Mouse (Mus musculus): ENCODE measurements around the gene Tpsab1. TPM values are rescaled to one million over a fixed set of nuclear protein-coding genes. Genes with fewer than 3 reads are reported as not detected.

Gene Tpsab1
- total and polyA plus RNA-seq, 2 experiments from 2014 or later: not detected

DNA sequence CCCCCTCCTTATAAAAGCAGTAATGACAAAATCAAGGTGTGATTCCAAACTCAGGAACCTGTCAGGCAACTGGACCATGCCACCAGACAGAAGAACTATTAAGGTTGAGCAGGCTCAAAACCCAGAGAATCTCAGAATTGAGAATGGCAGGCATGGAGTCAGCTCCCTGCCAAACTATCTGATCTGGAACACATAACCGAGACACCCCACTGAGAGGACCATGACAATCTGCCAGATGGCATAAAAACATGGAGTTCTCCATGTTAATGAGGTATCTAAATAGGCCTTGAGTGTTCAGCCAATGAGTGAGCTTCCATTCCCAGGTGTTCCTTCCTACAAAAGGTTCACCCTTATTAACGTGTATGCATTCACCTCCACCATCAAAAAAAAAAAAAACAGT is 15.9 kb upstream of the Tpsab1 start:
- no peak overlapping the region for H3K4me2 ChIP-seq (ENCODE audit: low read depth, low read length)
- TF ChIP-seq CTCF (IDR thresholded peaks at IDR 0.05; ENCODE audit: low read depth): no peak
- no peak overlapping the region for H3K9ac ChIP-seq (replicated peaks; ENCODE audit: low read length)
- H3K4me3 ChIP-seq (ENCODE audit: low read length): no peak overlapping the region
- H3K27me3 ChIP-seq (ENCODE audit: insufficient read depth, low read length): no peaks in the 10 kb centered on the region
- H3K27ac ChIP-seq: no peak overlapping the region
- H3K9me3 ChIP-seq (ENCODE audit: low read length): no peaks in the 10 kb centered on the region
- no peaks in the 10 kb centered on the region for H3K4me1 ChIP-seq (ENCODE audit: insufficient read depth, low read length)
- no peaks in the 10 kb centered on the region for H3K36me3 ChIP-seq (ENCODE audit: insufficient read depth, low read length)
- DNase-seq (ENCODE audit: low spot score) (no peak), ATAC-seq (no peak)
- 72% methylated on average over 2 of the region's 2 CpGs for WGBS

GRCm38 (mm10) chr17:25341490-25341889 is 3.9 kb downstream of the Tpsab1 start:
- no peak overlapping the region for H3K4me3 ChIP-seq (ENCODE audit: low read length)
- no peak for TF ChIP-seq CTCF (IDR thresholded peaks at IDR 0.05; ENCODE audit: low read depth)
- no peak for ATAC-seq
- H3K27ac ChIP-seq: no peak overlapping the region
- no peaks in the 10 kb centered on the region for H3K36me3 ChIP-seq (ENCODE audit: insufficient read depth, low read length)
- no peak for DNase-seq (ENCODE audit: low spot score)
- H3K9ac ChIP-seq (replicated peaks; ENCODE audit: low read length): no peak overlapping the region
- 53% methylated on average over 3 of the region's 3 CpGs for WGBS
- H3K9me3 ChIP-seq (ENCODE audit: low read length): no peaks in the 10 kb centered on the region
- no peaks in the 10 kb centered on the region for H3K27me3 ChIP-seq (ENCODE audit: insufficient read depth, low read length)
- no peaks in the 10 kb centered on the region for H3K4me1 ChIP-seq (ENCODE audit: insufficient read depth, low read length)
- H3K4me2 ChIP-seq (ENCODE audit: low read depth, low read length): no peak overlapping the region

GRCm38 (mm10) chr17:25340003-25340402 is 5.4 kb downstream of the Tpsab1 start:
- H3K27me3 ChIP-seq (ENCODE audit: insufficient read depth, low read length): no peaks in the 10 kb centered on the region
- WGBS: 83% methylated on average over 6 of the region's 6 CpGs
- ATAC-seq: no peak

GRCm38 (mm10) chr17:25338218-25338617 is 7.1 kb downstream of the Tpsab1 start:
- H3K9me3 ChIP-seq (ENCODE audit: low read length): no peaks in the 10 kb centered on the region
- H3K4me1 ChIP-seq (ENCODE audit: insufficient read depth, low read length): no peaks in the 10 kb centered on the region
- ATAC-seq (no peak), DNase-seq (ENCODE audit: low spot score) (no peak)
- no peak overlapping the region for H3K9ac ChIP-seq (replicated peaks; ENCODE audit: low read length)
- no peaks in the 10 kb centered on the region for H3K36me3 ChIP-seq (ENCODE audit: insufficient read depth, low read length)
- no peak for TF ChIP-seq CTCF (IDR thresholded peaks at IDR 0.05; ENCODE audit: low read depth)
- no peak overlapping the region for H3K27ac ChIP-seq
- WGBS: 80% methylated on average over 4 of the region's 4 CpGs
- H3K27me3 ChIP-seq (ENCODE audit: insufficient read depth, low read length): no peaks in the 10 kb centered on the region
- H3K4me3 ChIP-seq (ENCODE audit: low read length): no peak overlapping the region
- H3K4me2 ChIP-seq (ENCODE audit: low read depth, low read length): no peak overlapping the region

More at GRCm38 (mm10) chr17:25340003-25340402, 5.4 kb downstream of the Tpsab1 start:
- Histone ChIP-seq H3K9me3 (ENCODE audit: low read length) (no peaks in the 10 kb centered on the region), H3K4me1 (ENCODE audit: insufficient read depth, low read length) (no peaks in the 10 kb centered on the region), H3K9ac (replicated peaks; ENCODE audit: low read length) (no peak overlapping the region), H3K4me2 (ENCODE audit: low read depth, low read length) (no peak overlapping the region), H3K27ac (no peak overlapping the region), H3K4me3 (ENCODE audit: low read length) (no peak overlapping the region), H3K36me3 (ENCODE audit: insufficient read depth, low read length) (no peaks in the 10 kb centered on the region)
- no peak for DNase-seq (ENCODE audit: low spot score)
- no peak for TF ChIP-seq CTCF (IDR thresholded peaks at IDR 0.05; ENCODE audit: low read depth)

GRCm38 (mm10) chr17:25333943-25334342 is 11.4 kb downstream of the Tpsab1 start:
- no peak overlapping the region for H3K4me2 ChIP-seq (ENCODE audit: low read depth, low read length)
- TF ChIP-seq CTCF (IDR thresholded peaks at IDR 0.05; ENCODE audit: low read depth): peak; percentile 99
- DNase-seq (ENCODE audit: low spot score) (peak; percentile 89), ATAC-seq (peak; percentile 53; the same call in 1 of the 2 replicates)
- no peak overlapping the region for H3K4me3 ChIP-seq (ENCODE audit: low read length)
- under 1% methylated on average over 8 of the region's 8 CpGs for WGBS
- no peaks in the 10 kb centered on the region for H3K27me3 ChIP-seq (ENCODE audit: insufficient read depth, low read length)
- no peak overlapping the region for H3K9ac ChIP-seq (replicated peaks; ENCODE audit: low read length)
- H3K9me3 ChIP-seq (ENCODE audit: low read length): no peaks in the 10 kb centered on the region
- H3K4me1 ChIP-seq (ENCODE audit: insufficient read depth, low read length): no peaks in the 10 kb centered on the region
- H3K27ac ChIP-seq: no peak overlapping the region
- no peaks in the 10 kb centered on the region for H3K36me3 ChIP-seq (ENCODE audit: insufficient read depth, low read length)

DNA sequence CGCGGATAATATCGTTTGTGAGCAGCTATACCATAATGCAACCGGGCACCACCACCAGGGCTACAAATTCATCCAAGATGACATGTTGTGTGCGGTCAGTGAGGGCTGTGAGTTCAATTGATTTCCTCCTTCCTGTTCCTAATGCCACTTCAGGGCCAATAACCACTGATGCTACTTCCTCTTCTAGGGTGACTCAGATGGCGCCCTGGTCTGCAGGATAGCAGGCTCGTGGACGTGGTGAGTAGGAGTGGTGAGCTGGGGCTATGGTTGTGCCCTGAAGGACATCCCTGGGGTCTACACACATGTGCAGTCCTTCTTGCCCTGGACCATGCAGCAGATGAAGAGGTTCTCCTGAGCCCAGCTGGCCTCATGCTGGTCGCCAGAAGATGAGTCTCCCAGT is 13.0 kb downstream of the Tpsab1 start:
- H3K4me1 ChIP-seq (ENCODE audit: insufficient read depth, low read length): no peaks in the 10 kb centered on the region
- no peak overlapping the region for H3K9ac ChIP-seq (replicated peaks; ENCODE audit: low read length)
- ATAC-seq: no peak
- H3K4me2 ChIP-seq (ENCODE audit: low read depth, low read length): no peak overlapping the region
- TF ChIP-seq CTCF (IDR thresholded peaks at IDR 0.05; ENCODE audit: low read depth): no peak
- DNase-seq (ENCODE audit: low spot score): no peak
- no peaks in the 10 kb centered on the region for H3K27me3 ChIP-seq (ENCODE audit: insufficient read depth, low read length)
- no peaks in the 10 kb centered on the region for H3K36me3 ChIP-seq (ENCODE audit: insufficient read depth, low read length)
- H3K27ac ChIP-seq: no peak overlapping the region
- H3K4me3 ChIP-seq (ENCODE audit: low read length): no peak overlapping the region
- H3K9me3 ChIP-seq (ENCODE audit: low read length): no peaks in the 10 kb centered on the region
- WGBS: 83% methylated on average over 9 of the region's 9 CpGs

- no peaks in the 10 kb centered on the region for H3K4me1 ChIP-seq (ENCODE audit: insufficient read depth, low read length)
- no peaks in the 10 kb centered on the region for H3K9me3 ChIP-seq (ENCODE audit: low read length)
- no peak for TF ChIP-seq CTCF (IDR thresholded peaks at IDR 0.05; ENCODE audit: low read depth)
- H3K4me3 ChIP-seq (ENCODE audit: low read length): no peak overlapping the region
- no peaks in the 10 kb centered on the region for H3K36me3 ChIP-seq (ENCODE audit: insufficient read depth, low read length)
- ATAC-seq (no peak), DNase-seq (ENCODE audit: low spot score) (no peak)
- H3K27me3 ChIP-seq (ENCODE audit: insufficient read depth, low read length): no peaks in the 10 kb centered on the region
- H3K27ac ChIP-seq: no peak overlapping the region
- no peak overlapping the region for H3K9ac ChIP-seq (replicated peaks; ENCODE audit: low read length)
- WGBS: 27% methylated on average over 2 of the region's 2 CpGs
- H3K4me2 ChIP-seq (ENCODE audit: low read depth, low read length): no peak overlapping the region
These were observed 22.4 kb downstream of the Tpsab1 start for GRCm38 (mm10) chr17:25322930-25323329.

Measured in hindbrain, postnatal 0 days (tissue).